Mouse (Mus musculus): ENCODE data around the gene Ogfod1.

The Ogfod1 gene

GRCm38 (mm10) chr8:94036944-94037524 is at the start of gene Ogfod1, which contains the start of gene Nudt21:
Ogfod1 (plus strand) TSS chr8:94037198.
Nudt21 (minus strand) TSS chr8:94037031.
- peak; percentile 89 to 95 for DNase-seq

GRCm38 (mm10) chr8:93989739-93990138 is 47.3 kb upstream of the Ogfod1 start:
- no peak for DNase-seq

GRCm38 (mm10) chr8:93998961-93999360 is 38.0 kb upstream of the Ogfod1 start:
- DNase-seq = no peak

GRCm38 (mm10) chr8:94004139-94004538 is 32.9 kb upstream of the Ogfod1 start:
- no peak for DNase-seq

- DNase-seq = peak; percentile 12 to 19
These were observed 27.7 kb upstream of the Ogfod1 start for GRCm38 (mm10) chr8:94009243-94009845.

- no peak for DNase-seq
These were observed 26.8 kb upstream of the Ogfod1 start for GRCm38 (mm10) chr8:94010101-94010705.

GRCm38 (mm10) chr8:94011076-94012012 is 25.7 kb upstream of the Ogfod1 start:
- DNase-seq = peak in 1 of 2 experiments; percentile 20

GRCm38 (mm10) chr8:94012013-94012951 is 24.7 kb upstream of the Ogfod1 start, which contains the start of gene Amfr:
Amfr (minus strand) TSS chr8:94012842.
- peak; percentile 78 to 87 for DNase-seq

- DNase-seq = no peak
These were observed 23.9 kb upstream of the Ogfod1 start for GRCm38 (mm10) chr8:94013026-94013612.

- no peak for DNase-seq
These were observed 13.1 kb upstream of the Ogfod1 start for GRCm38 (mm10) chr8:94023916-94024315.

- DNase-seq = no peak
These were observed 7.3 kb upstream of the Ogfod1 start for GRCm38 (mm10) chr8:94029701-94030100.

- no peak for DNase-seq
These were observed 3.4 kb upstream of the Ogfod1 start for GRCm38 (mm10) chr8:94033601-94034000.

GRCm38 (mm10) chr8:94035200-94035599 is 1.8 kb upstream of the Ogfod1 start:
- DNase-seq = no peak

GRCm38 (mm10) chr8:94036541-94036940 is 457 bp upstream of the Ogfod1 start:
- peak; percentile 77 to 86 for DNase-seq

GRCm38 (mm10) chr8:94037806-94038205 is 808 bp downstream of the Ogfod1 start:
- peak in 1 of 2 experiments; percentile 13 for DNase-seq

- DNase-seq = no peak
These were observed 10.8 kb downstream of the Ogfod1 start for GRCm38 (mm10) chr8:94047845-94048244.

GRCm38 (mm10) chr8:94052696-94053095 is 15.7 kb downstream of the Ogfod1 start:
- no peak for DNase-seq

- DNase-seq = peak; percentile 79 to 80
These were observed 20.3 kb downstream of the Ogfod1 start for GRCm38 (mm10) chr8:94057157-94057854.

GRCm38 (mm10) chr8:94066121-94066863 is 29.3 kb downstream of the Ogfod1 start:
- no peak for DNase-seq

GRCm38 (mm10) chr8:94068793-94069192 is 31.8 kb downstream of the Ogfod1 start:
- DNase-seq = no peak

Measured in kidney, postnatal 4 days (tissue).